Mouse (Mus musculus) embryonic facial prominence, embryonic 14.5 days (tissue): ENCODE results near the gene Gm9774. TPM values are rescaled to one million over a fixed set of nuclear protein-coding genes. Genes with fewer than 3 reads are reported as not detected.

ENCODE experiments used
- ATAC-seq: fragments of 200-750 bp; cut with Nextera tagmentation; 2 replicates; pipeline ENCODE4 v1.8.0; 2017; ENCODE audit warnings: low read depth, moderate number of reproducible peaks, moderate TSS enrichment
- DNase-seq: peaks from one replicate; pipeline ENCODE4 v3.0.0-alpha.2; 2015; ENCODE audit warnings: low spot score
- H3K27ac ChIP-seq: fragments of 300-500 bp; sonication (generic); replicated peaks from 2 replicates; pipeline ENCODE4 v1.5.1; 2014; ENCODE audit warnings: low read depth, mild to moderate bottlenecking, low read length, moderate library complexity
- H3K27me3 ChIP-seq: fragments of 300-500 bp; sonication (generic); replicated peaks from 2 replicates; pipeline ENCODE4 v1.6.1; 2014; ENCODE audit warnings: low read length; ENCODE audit not compliant: control insufficient read depth, insufficient read depth
- H3K36me3 ChIP-seq: fragments of 300-500 bp; sonication (generic); 2 replicates; pipeline ENCODE4 v1.6.1; 2014; ENCODE audit warnings: low read length, mixed read lengths; ENCODE audit not compliant: control insufficient read depth, insufficient read depth
- H3K4me1 ChIP-seq: fragments of 300-500 bp; sonication (generic); 2 replicates; pipeline ENCODE4 v1.6.1; 2014; ENCODE audit warnings: antibody characterized with exemption, low read length; ENCODE audit not compliant: control insufficient read depth, insufficient read depth
- H3K4me2 ChIP-seq: fragments of 300-500 bp; sonication (generic); 2 replicates; pipeline ENCODE4 v1.6.1; 2014; ENCODE audit warnings: low read depth, mild to moderate bottlenecking, low read length, moderate library complexity, mixed read lengths
- H3K4me3 ChIP-seq: fragments of 300-500 bp; sonication (generic); 2 replicates; pipeline ENCODE4 v1.5.1; 2014; ENCODE audit warnings: low read depth, mild to moderate bottlenecking, low read length
- H3K9ac ChIP-seq: fragments of 300-500 bp; sonication (generic); 2 replicates; pipeline ENCODE4 v1.6.1; 2014; ENCODE audit warnings: low read depth, mild to moderate bottlenecking, low read length, moderate library complexity, mixed read lengths
- H3K9me3 ChIP-seq: fragments of 300-500 bp; sonication (generic); 2 replicates; pipeline ENCODE4 v1.6.1; 2016; ENCODE audit warnings: low read length; ENCODE audit not compliant: control insufficient read depth
- whole genome bisulfite sequencing: fragments of 180-500 bp; shearing (Covaris S2); extraction: QIAGEN DNeasy Blood & Tissue Kit; methylation state at CpG from one replicate; pipeline ENCODE4 v1.1.7; 2014; 5-methylcytosine and 5-hydroxymethylcytosine counted together
- polyA plus RNA-seq: library from polyadenylated mRNA; unstranded; fragments of >200 nt; fragmentation: Nextera tagmentation; extraction: Ambion mirVana; gene quantifications from 2 replicates; pipeline ENCODE4 v1.2.1, GENCODE M21; 2014

Gm9774 gene
- 6.1 and 6.2 TPM in 2 replicates for polyA plus RNA-seq

- 94% methylated on average over 6 of the region's 6 CpGs for WGBS
- H3K9me3 ChIP-seq = no peaks in the 10 kb centered on the region
- DNase-seq (no peak), ATAC-seq (no peak)
- H3K4me3 ChIP-seq = no peak within 1 kb of the TSS
- no peak within 1 kb of the TSS for H3K27ac ChIP-seq
- H3K4me1 ChIP-seq = no peaks in the 10 kb centered on the region
- H3K9ac ChIP-seq = no peak within 1 kb of the TSS
- no peaks in the 10 kb centered on the region for H3K27me3 ChIP-seq
- H3K36me3 ChIP-seq = no peaks in the 10 kb centered on the region
- no peak within 1 kb of the TSS for H3K4me2 ChIP-seq
Measured at GRCm38 (mm10) chr3:92429323-92429722, at the start of gene Gm9774. Gene Gm9774, minus strand, starts transcription at chr3:92429423.

- no peak overlapping the region for H3K27ac ChIP-seq
- H3K4me3 ChIP-seq = no peak overlapping the region
- H3K36me3 ChIP-seq = no peaks in the 10 kb centered on the region
- no peaks in the 10 kb centered on the region for H3K9me3 ChIP-seq
- DNase-seq (no peak), ATAC-seq (no peak)
- no peaks in the 10 kb centered on the region for H3K27me3 ChIP-seq
- H3K4me1 ChIP-seq = no peaks in the 10 kb centered on the region
- H3K4me2 ChIP-seq = no peak overlapping the region
- WGBS = 77% methylated on average over 2 of the region's 2 CpGs
- H3K9ac ChIP-seq = no peak overlapping the region
Measured at GRCm38 (mm10) chr3:92470111-92470510, 40.9 kb upstream of the Gm9774 start.

GRCm38 (mm10) chr3:92467424-92467823 is 38.2 kb upstream of the Gm9774 start:
- Histone ChIP-seq H3K9ac (no peak overlapping the region), H3K27ac (no peak overlapping the region), H3K4me1 (no peaks in the 10 kb centered on the region), H3K4me2 (no peak overlapping the region), H3K27me3 (no peaks in the 10 kb centered on the region), H3K4me3 (no peak overlapping the region), H3K9me3 (no peaks in the 10 kb centered on the region), H3K36me3 (no peaks in the 10 kb centered on the region)
- ATAC-seq (no peak), DNase-seq (peak; percentile 28)

GRCm38 (mm10) chr3:92466576-92466975 is 37.4 kb upstream of the Gm9774 start:
- no peaks in the 10 kb centered on the region for H3K9me3 ChIP-seq
- no peak for ATAC-seq
- H3K4me1 ChIP-seq = no peaks in the 10 kb centered on the region
- H3K36me3 ChIP-seq = no peaks in the 10 kb centered on the region
- no peaks in the 10 kb centered on the region for H3K27me3 ChIP-seq
- H3K27ac ChIP-seq = no peak overlapping the region
- no peak overlapping the region for H3K9ac ChIP-seq
- no peak overlapping the region for H3K4me2 ChIP-seq
- DNase-seq = no peak
- no peak overlapping the region for H3K4me3 ChIP-seq
- 83% methylated on average over 1 of the region's 1 CpGs for WGBS

GRCm38 (mm10) chr3:92458620-92459019 is 29.4 kb upstream of the Gm9774 start, which contains the start of gene Sprr3:
Gene Sprr3, minus strand, starts transcription at chr3:92458720.
- Histone ChIP-seq H3K27ac (no peak within 1 kb of the TSS), H3K4me3 (no peak within 1 kb of the TSS), H3K4me1 (no peaks in the 10 kb centered on the region), H3K36me3 (no peaks in the 10 kb centered on the region), H3K9ac (no peak within 1 kb of the TSS), H3K9me3 (no peaks in the 10 kb centered on the region), H3K4me2 (no peak within 1 kb of the TSS), H3K27me3 (no peaks in the 10 kb centered on the region)
- ATAC-seq (no peak), DNase-seq (no peak)
- WGBS = 52% methylated on average over 2 of the region's 2 CpGs

GRCm38 (mm10) chr3:92455151-92455550 is 25.9 kb upstream of the Gm9774 start:
- no peaks in the 10 kb centered on the region for H3K4me1 ChIP-seq
- DNase-seq = no peak
- ATAC-seq = no peak
- H3K9me3 ChIP-seq = no peaks in the 10 kb centered on the region
- no peaks in the 10 kb centered on the region for H3K27me3 ChIP-seq
- no peak overlapping the region for H3K4me3 ChIP-seq
- no peak overlapping the region for H3K4me2 ChIP-seq
- H3K27ac ChIP-seq = no peak overlapping the region
- no peaks in the 10 kb centered on the region for H3K36me3 ChIP-seq
- no peak overlapping the region for H3K9ac ChIP-seq
- 84% methylated on average over 5 of the region's 5 CpGs for WGBS

GRCm38 (mm10) chr3:92440177-92440576 is 11.0 kb upstream of the Gm9774 start:
- Histone ChIP-seq H3K9ac (no peak overlapping the region), H3K9me3 (no peaks in the 10 kb centered on the region), H3K36me3 (no peaks in the 10 kb centered on the region), H3K27ac (no peak overlapping the region), H3K4me1 (no peaks in the 10 kb centered on the region), H3K27me3 (no peaks in the 10 kb centered on the region), H3K4me2 (no peak overlapping the region), H3K4me3 (no peak overlapping the region)
- peak; percentile 1 for DNase-seq
- 86% methylated on average over 3 of the region's 3 CpGs for WGBS
- ATAC-seq = no peak

GRCm38 (mm10) chr3:92438689-92439088 is 9.5 kb upstream of the Gm9774 start, which contains the start of gene Sprr1b:
Gene Sprr1b, minus strand, starts transcription at chr3:92438789.
- 82% methylated on average over 3 of the region's 3 CpGs for whole genome bisulfite sequencing
- ATAC-seq = no peak
- no peak within 1 kb of the TSS for H3K4me2 ChIP-seq
- no peaks in the 10 kb centered on the region for H3K9me3 ChIP-seq
- H3K27me3 ChIP-seq = no peaks in the 10 kb centered on the region
- no peak for DNase-seq
- H3K27ac ChIP-seq = no peak within 1 kb of the TSS
- no peak within 1 kb of the TSS for H3K9ac ChIP-seq
- no peaks in the 10 kb centered on the region for H3K36me3 ChIP-seq
- no peaks in the 10 kb centered on the region for H3K4me1 ChIP-seq
- no peak within 1 kb of the TSS for H3K4me3 ChIP-seq

- WGBS = 72% methylated on average over 2 of the region's 2 CpGs
- no peak for DNase-seq
- no peaks in the 10 kb centered on the region for H3K9me3 ChIP-seq
- H3K36me3 ChIP-seq = no peaks in the 10 kb centered on the region
- no peak within 1 kb of the TSS for H3K27ac ChIP-seq
- H3K4me2 ChIP-seq = no peak within 1 kb of the TSS
- no peaks in the 10 kb centered on the region for H3K4me1 ChIP-seq
- no peaks in the 10 kb centered on the region for H3K27me3 ChIP-seq
- H3K9ac ChIP-seq = no peak within 1 kb of the TSS
- H3K4me3 ChIP-seq = no peak within 1 kb of the TSS
- no peak for ATAC-seq
Measured at GRCm38 (mm10) chr3:92432282-92432681, 3.1 kb upstream of the Gm9774 start, which contains the start of gene Sprr2k. Gene Sprr2k, plus strand, starts transcription at chr3:92432582.
